Mouse (Mus musculus): ENCODE data around the gene Camsap2. TPM values are rescaled to one million over a fixed set of nuclear protein-coding genes. Genes with fewer than 3 reads are reported as not detected.

The Camsap2 gene
- polyA plus RNA-seq, 1 experiment from 2014 or later = 59.5 TPM

DNA sequence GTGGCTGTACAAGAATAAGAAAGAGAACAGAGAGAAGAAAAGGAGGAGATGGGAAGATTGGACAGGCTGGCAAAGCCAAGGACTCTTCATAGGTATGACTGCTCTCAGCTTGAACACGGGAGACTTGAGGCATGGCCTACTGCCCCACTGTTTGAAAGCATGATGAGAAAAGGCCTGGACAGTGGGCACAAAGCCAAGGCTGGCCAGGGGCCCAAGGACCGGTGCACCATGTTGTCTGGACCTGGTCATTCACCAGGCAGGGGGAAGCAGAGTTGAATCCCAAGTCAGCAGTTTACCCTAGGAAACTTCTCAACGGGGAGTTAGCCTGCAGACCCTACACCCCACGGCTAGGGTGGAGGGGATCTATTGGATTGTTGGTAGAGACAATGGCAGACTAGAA lies 118.0 kb downstream of the Camsap2 start:
- Histone ChIP-seq H3K4me3 (replicated peaks; ENCODE audit: low read length) (no peak overlapping the region), H3K9me3 (ENCODE audit: control insufficient read depth, low read length) (no peaks in the 10 kb centered on the region), H3K9ac (no peak overlapping the region), H3K36me3 (replicated peaks; ENCODE audit: control insufficient read depth, insufficient read depth) (no peaks in the 10 kb centered on the region), H3K4me1 (replicated peaks; ENCODE audit: control insufficient read depth, insufficient read depth, low read length) (peaks cover 45% of the 10 kb centered on the region), H3K27ac (no peak overlapping the region), H3K4me2 (replicated peaks) (no peak overlapping the region), H3K27me3 (ENCODE audit: control insufficient read depth, insufficient read depth, low read length) (0 out of 2 replicates have a peak, but pooled peaks cover under 1% of the 10 kb centered on the region)
- no peak for ATAC-seq (ENCODE audit: low FRiP score)
- 52% methylated on average over 4 of the region's 4 CpGs for WGBS
- no peak for DNase-seq (ENCODE audit: low spot score)

DNA sequence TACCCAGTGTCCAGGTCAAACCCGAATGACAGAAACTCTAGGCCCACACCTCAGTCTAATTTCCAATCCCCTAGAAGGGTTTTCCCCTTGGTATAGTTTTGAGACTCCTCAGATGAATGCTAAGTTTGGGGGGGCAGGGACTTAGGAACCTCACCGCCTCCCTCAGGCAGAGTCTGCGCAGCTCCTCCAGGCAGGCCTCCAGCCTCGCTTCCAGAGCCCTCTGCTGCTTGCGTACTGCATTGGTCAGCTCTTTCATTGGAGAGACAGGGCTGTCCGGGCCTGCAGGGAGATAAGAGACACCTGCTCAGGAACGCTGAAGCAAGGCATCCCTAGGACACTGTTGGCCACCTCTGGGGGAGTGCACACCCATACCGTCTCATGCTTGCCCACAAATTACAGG lies 119.3 kb downstream of the Camsap2 start:
- H3K4me1 ChIP-seq (replicated peaks; ENCODE audit: control insufficient read depth, insufficient read depth, low read length) = peaks cover 36% of the 10 kb centered on the region
- no peak overlapping the region for H3K4me3 ChIP-seq (replicated peaks; ENCODE audit: low read length)
- ATAC-seq (ENCODE audit: low FRiP score) (no peak), DNase-seq (ENCODE audit: low spot score) (no peak)
- H3K4me2 ChIP-seq (replicated peaks) = no peak overlapping the region
- H3K9ac ChIP-seq = no peak overlapping the region
- 96% methylated on average over 8 of the region's 8 CpGs for WGBS
- no peaks in the 10 kb centered on the region for H3K9me3 ChIP-seq (ENCODE audit: control insufficient read depth, low read length)
- no peak overlapping the region for H3K27ac ChIP-seq
- H3K36me3 ChIP-seq (replicated peaks; ENCODE audit: control insufficient read depth, insufficient read depth) = no peaks in the 10 kb centered on the region
- no peaks in the 10 kb centered on the region for H3K27me3 ChIP-seq (ENCODE audit: control insufficient read depth, insufficient read depth, low read length)

DNA sequence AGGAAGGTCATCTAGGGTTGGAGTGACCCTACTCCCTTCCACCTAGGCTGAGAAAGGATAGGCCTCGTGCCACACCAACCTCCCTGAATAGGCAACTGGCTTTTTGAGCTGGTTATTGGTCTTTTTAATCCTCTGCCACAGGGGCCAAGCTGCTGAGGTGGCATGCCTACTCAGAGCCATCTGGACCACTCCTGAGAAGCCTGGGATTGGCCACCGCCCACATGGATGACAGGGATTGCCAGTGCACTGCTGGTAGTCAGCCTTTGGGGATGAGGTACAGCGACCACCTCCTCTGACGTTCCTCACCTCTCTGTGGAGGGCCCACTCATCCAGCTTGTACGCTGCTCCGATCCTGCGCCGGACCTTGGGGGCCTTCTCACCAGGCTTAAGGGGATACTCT lies 120.1 kb downstream of the Camsap2 start:
- H3K9ac ChIP-seq = no peak overlapping the region
- no peak overlapping the region for H3K4me2 ChIP-seq (replicated peaks)
- H3K4me1 ChIP-seq (replicated peaks; ENCODE audit: control insufficient read depth, insufficient read depth, low read length) = peaks cover 28% of the 10 kb centered on the region
- WGBS = 96% methylated on average over 8 of the region's 8 CpGs
- H3K9me3 ChIP-seq (ENCODE audit: control insufficient read depth, low read length) = no peaks in the 10 kb centered on the region
- no peaks in the 10 kb centered on the region for H3K27me3 ChIP-seq (ENCODE audit: control insufficient read depth, insufficient read depth, low read length)
- H3K4me3 ChIP-seq (replicated peaks; ENCODE audit: low read length) = no peak overlapping the region
- H3K36me3 ChIP-seq (replicated peaks; ENCODE audit: control insufficient read depth, insufficient read depth) = no peaks in the 10 kb centered on the region
- ATAC-seq (ENCODE audit: low FRiP score) (no peak), DNase-seq (ENCODE audit: low spot score) (no peak)
- H3K27ac ChIP-seq = no peak overlapping the region

DNA sequence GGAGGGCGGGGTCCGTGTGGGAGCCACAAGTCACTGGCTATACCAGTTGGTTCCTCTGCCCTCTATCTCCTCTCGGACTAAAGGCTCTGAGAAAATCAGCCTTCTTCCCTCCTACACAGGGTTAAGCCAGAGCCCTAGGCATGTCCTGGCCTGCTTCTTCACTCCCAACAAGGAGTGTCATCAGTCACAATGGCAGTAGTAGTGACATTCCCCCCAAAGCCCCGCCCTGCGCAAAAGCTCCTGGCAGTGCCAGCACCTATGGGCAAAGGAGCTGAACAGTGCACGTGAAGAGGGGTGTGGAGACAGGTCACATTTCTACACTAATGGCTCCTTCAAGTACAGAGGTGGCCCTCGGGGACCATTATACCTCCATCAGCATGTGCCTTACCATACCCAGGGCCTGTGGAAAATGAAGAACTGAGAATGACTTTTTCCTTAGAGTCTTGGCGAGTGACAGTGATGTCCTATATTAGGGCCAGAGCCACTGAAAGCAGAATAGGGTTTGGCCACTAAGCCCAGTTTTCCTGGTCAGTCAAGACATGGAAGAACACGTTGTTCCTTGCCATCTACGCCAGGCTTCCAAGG lies 122.1 kb downstream of the Camsap2 start:
- H3K27me3 ChIP-seq (ENCODE audit: control insufficient read depth, insufficient read depth, low read length) = no peaks in the 10 kb centered on the region
- no peak overlapping the region for H3K27ac ChIP-seq
- H3K36me3 ChIP-seq (replicated peaks; ENCODE audit: control insufficient read depth, insufficient read depth) = no peaks in the 10 kb centered on the region
- peaks cover 14% of the 10 kb centered on the region for H3K4me1 ChIP-seq (replicated peaks; ENCODE audit: control insufficient read depth, insufficient read depth, low read length)
- H3K9me3 ChIP-seq (ENCODE audit: control insufficient read depth, low read length) = no peaks in the 10 kb centered on the region
- no peak overlapping the region for H3K4me3 ChIP-seq (replicated peaks; ENCODE audit: low read length)
- H3K9ac ChIP-seq = no peak overlapping the region
- no peak for DNase-seq (ENCODE audit: low spot score)
- WGBS = 92% methylated on average over 10 of the region's 10 CpGs
- no peak for ATAC-seq (ENCODE audit: low FRiP score)
- no peak overlapping the region for H3K4me2 ChIP-seq (replicated peaks)

DNA sequence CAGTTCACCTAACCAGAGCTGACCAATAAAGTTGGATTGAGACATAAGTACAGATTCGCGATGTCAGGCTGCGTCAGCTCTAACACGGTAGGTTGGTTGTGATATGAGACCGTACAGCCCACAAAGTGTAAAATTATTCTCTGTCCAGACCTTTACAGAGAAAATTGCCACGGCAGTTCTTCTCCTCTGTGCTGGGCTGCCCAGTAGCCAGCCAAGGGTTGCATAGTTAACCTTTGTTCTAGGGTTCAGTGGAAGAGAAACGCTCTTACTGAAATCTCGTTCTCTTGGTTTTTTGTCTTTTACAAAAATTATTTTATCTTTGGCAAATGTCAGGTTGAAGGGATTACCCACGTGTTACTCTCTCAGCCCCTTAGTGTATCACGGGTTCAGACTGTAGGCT lies 123.5 kb downstream of the Camsap2 start:
- H3K4me3 ChIP-seq (replicated peaks; ENCODE audit: low read length) = no peak overlapping the region
- ATAC-seq (ENCODE audit: low FRiP score) (no peak), DNase-seq (ENCODE audit: low spot score) (no peak)
- H3K27me3 ChIP-seq (ENCODE audit: control insufficient read depth, insufficient read depth, low read length) = no peaks in the 10 kb centered on the region
- 0 out of 2 replicates have a peak, but pooled peaks cover 2% of the 10 kb centered on the region for H3K4me1 ChIP-seq (replicated peaks; ENCODE audit: control insufficient read depth, insufficient read depth, low read length)
- WGBS = 87% methylated on average over 10 of the region's 10 CpGs
- H3K4me2 ChIP-seq (replicated peaks) = no peak overlapping the region
- no peak overlapping the region for H3K27ac ChIP-seq
- no peaks in the 10 kb centered on the region for H3K36me3 ChIP-seq (replicated peaks; ENCODE audit: control insufficient read depth, insufficient read depth)
- H3K9ac ChIP-seq = no peak overlapping the region
- no peaks in the 10 kb centered on the region for H3K9me3 ChIP-seq (ENCODE audit: control insufficient read depth, low read length)

DNA sequence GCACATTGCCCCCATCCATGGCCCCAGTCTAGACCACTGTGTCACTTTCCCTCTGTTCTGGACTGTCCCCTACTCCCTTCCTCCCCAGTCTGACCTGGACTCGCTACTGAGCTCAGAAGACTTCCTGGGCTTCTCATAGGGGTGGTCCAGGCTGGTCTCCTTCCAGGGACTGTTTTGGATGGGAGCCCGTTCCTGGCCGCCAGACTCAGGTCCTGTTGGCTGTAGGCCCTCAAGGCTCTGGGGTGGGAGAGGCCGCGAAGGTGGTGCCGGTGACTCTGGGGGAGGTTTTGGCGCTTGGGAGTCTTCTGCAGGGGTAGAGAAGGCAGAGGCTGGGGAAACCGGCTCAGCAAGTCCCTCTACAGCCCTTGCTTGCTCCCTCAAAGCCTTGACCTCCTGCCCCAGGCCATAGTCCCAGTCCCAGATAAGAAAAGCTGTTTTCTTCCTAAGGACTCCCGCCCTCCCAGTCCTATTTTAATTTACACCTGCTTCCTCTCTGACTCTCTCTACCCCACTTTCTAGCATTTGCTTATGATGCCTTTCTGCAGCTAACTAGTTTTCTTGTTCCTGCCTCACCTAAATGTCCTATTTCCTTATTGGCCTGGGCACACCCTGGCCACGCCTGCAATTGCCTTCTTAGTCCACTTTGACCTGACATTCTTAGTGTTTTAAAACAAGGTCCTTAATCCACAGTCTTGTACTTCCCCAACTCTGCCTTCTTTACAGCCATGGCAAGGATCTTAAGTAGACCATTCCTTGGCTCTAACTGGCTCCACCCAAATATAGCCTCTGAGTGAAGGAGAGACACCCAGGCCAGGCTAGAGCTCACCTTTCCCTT lies 125.7 kb downstream of the Camsap2 start:
- Histone ChIP-seq H3K4me3 (replicated peaks; ENCODE audit: low read length) (no peak overlapping the region), H3K9me3 (ENCODE audit: control insufficient read depth, low read length) (no peaks in the 10 kb centered on the region), H3K9ac (no peak overlapping the region), H3K36me3 (replicated peaks; ENCODE audit: control insufficient read depth, insufficient read depth) (no peaks in the 10 kb centered on the region), H3K27me3 (ENCODE audit: control insufficient read depth, insufficient read depth, low read length) (no peaks in the 10 kb centered on the region), H3K4me2 (replicated peaks) (no peak overlapping the region), H3K4me1 (replicated peaks; ENCODE audit: control insufficient read depth, insufficient read depth, low read length) (no peaks in the 10 kb centered on the region), H3K27ac (no peak overlapping the region)
- WGBS = 82% methylated on average over 10 of the region's 10 CpGs
- ATAC-seq (ENCODE audit: low FRiP score) (no peak), DNase-seq (ENCODE audit: low spot score) (no peak)

Other genes with a start within 250 kb of the Camsap2 start
- gene Kif21b, start 214.7 kb downstream of the Camsap2 start, polyA plus RNA-seq (2014; fragmentation: Nextera tagmentation; extraction: Ambion mirVana) = 49.4 and 51.7 TPM in 2 replicates
- gene Mroh3, start 133.3 kb downstream of the Camsap2 start, polyA plus RNA-seq (2014; fragmentation: Nextera tagmentation; extraction: Ambion mirVana) = not detected in 2 replicates
- 2.6 and 2.8 TPM in 2 replicates for gene Inava, start 111.8 kb downstream of the Camsap2 start, polyA plus RNA-seq (2014; fragmentation: Nextera tagmentation; extraction: Ambion mirVana)
- 1.2 and 2.3 TPM in 2 replicates for gene Gpr25, start 85.2 kb downstream of the Camsap2 start, polyA plus RNA-seq (2014; fragmentation: Nextera tagmentation; extraction: Ambion mirVana)
- 16.4 and 16.5 TPM in 2 replicates for gene Ddx59, start 69.2 kb upstream of the Camsap2 start, polyA plus RNA-seq (2014; fragmentation: Nextera tagmentation; extraction: Ambion mirVana)
- gene Kif14, start 120.2 kb upstream of the Camsap2 start, polyA plus RNA-seq (2014; fragmentation: Nextera tagmentation; extraction: Ambion mirVana) = 1.3 and 1.6 TPM in 2 replicates